Mouse (Mus musculus): Measurements from ENCODE around the gene Tmem185b. TPM values are rescaled to one million over a fixed set of nuclear protein-coding genes. Genes with fewer than 3 reads are reported as not detected.

Gene Tmem185b
- polyA plus RNA-seq, 1 experiment, result 21.7 TPM

DNA sequence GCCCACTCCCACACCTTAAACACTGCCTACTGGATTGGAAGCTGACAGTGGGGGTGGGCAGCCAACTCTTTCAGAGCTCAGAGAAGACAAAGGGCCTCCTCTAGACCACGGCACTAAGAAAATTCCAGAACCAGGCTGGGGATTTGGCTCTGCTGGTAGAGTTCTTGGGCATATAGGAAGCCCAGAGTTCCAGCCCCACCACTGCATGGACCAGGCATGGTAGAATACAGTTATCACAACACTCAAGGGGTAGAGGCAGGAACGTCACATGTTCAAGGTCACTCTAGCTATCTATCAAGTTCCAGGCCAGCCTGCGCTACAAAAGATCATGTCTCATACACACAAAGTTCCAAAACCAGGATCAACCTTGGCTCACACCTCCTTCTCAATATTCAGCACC lies 22.8 kb upstream of the Tmem185b start:
- DNase-seq (ENCODE audit: low spot score), result no peak

DNA sequence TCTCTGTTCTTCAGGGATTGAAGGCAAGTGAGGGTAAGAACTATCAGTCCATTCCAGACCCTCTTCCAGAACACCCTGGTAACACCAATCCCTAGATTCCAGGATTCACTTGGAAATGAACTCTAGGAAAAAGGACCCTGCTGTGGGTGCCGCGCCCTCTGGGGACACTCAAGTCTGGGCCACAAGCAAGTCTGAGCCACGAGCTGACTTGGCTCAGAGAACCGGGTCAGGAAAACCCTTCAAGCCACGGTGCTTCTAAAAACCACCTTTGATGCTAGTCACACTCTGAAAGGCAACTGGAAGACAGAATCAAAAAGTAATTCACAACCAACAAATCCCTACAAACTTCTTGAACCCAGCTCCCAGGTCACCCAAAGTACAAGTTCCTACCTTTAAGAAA lies 22.2 kb upstream of the Tmem185b start:
- no peak for DNase-seq (ENCODE audit: low spot score)

DNA sequence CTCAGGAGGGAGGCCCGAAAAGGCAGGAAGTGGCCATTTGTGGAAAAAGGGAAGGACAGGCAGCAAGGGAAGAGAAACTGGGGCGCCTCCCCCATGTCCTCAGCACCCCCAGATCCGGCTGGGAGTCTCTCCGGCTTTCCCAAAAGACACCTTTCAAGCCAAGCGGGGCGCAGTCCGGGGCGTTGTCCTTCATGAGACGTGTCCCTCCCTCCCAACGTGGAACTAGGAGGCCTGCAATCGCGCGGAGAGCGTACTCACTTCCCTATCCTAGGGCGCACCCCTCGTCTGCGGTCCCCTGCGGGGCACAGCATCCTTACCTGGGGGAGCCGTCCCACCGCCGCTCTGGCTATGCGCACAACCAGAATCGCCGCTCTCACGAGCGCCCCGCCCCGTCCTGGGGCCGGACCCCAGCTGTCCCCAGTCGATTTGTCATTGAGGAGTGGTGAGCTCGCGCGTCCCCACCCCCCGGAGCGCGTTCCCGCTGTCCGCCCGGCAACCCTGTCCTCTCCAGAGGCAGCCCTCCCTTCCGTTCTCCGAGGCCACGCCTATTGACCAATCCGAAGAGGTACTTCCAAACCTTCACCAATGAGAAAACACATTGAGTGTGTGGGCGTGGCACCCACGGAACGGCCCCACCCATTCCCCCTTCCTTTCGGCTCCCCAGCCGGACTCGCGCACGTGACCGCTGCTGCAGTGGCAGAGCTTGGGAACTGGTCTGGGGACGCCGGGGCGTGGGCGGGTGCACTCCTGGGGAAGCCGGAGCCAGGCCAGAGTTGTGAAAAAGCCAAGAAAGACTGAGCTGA lies 21.5 kb upstream of the Tmem185b start, which contains the start of gene Ralb:
Gene Ralb (minus strand): TSS at position 535 of the 803 bp plus-strand sequence.
- DNase-seq (ENCODE audit: low spot score), result peak; percentile 87

DNA sequence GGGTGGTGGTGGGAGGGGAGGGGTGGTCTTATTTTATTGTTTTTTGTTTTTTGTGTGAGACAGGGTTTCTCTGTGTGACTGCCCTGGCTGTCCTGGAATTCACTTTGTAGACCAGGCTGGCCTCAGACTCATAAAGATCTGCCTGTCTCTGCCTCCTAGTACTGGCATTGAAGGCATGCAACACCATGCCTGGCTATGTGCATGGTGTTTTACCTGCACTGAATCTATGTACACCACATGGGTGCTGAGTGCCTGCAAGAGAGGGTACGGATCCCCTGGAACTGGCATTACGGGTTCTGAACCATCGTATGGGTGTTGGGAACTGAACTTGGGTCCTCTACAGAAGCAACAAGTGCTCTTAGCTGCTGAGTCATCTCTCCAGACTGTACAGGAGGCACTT lies 20.0 kb upstream of the Tmem185b start:
- no peak for DNase-seq (ENCODE audit: low spot score)

DNA sequence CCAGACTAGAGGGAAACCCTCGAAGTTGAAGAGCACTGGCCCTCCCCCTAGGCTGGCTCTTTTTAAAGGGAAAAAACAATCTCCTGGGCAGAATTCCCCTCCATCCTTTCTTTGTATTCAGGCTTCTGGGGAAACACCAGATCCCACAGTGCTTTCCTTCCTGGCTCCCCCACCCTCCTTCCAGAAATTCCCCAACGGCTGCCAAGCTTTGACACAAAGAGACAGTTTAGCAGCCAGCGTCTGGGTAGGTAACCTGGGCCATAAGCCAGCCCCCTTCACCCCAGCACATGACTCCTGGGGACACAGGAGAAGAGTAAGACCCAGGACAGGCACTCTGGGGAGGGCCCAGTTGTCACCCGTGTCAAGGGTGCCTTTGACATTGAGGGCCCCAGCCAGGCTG lies 17.4 kb upstream of the Tmem185b start:
- DNase-seq (ENCODE audit: low spot score), result no peak

DNA sequence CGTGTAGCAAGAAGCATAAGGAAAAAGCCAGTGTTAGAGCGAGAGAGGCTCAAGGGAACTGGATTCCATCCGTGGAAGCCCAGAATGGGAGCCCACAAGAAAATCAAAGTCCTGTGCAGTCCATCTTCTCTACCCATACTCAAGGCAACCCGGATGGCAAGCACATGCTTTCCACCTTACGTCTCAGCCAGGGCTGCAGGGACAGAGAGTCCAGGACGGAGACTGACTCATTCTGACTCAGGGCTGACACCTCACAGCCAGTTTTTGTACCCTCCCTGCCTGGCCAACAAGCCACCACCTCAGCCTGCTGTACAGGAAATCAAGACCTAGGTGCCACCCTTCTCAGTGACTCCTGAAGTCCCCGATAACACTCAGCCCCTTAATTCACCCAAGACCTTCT lies 16.5 kb upstream of the Tmem185b start:
- no peak for DNase-seq (ENCODE audit: low spot score)

DNA sequence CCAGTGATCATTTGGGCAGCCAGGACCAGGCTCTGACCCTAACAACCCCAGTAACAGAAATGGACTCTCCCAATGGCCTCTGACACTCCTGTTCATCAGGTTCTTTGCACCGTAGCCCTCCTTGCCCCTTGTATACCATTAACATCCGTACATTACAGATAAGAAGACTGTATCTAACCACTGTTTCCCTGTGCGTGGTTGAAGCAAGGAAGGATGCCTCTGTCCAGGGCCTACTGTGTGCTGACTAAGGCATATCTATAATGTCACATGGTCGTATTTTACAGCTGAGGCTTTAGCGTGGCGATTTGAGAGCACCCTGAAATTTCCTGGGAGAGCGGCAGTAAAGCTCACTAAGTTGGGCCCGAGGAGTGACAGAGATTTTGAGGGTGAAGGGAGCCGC lies 15.6 kb upstream of the Tmem185b start:
- no peak for DNase-seq (ENCODE audit: low spot score)

DNA sequence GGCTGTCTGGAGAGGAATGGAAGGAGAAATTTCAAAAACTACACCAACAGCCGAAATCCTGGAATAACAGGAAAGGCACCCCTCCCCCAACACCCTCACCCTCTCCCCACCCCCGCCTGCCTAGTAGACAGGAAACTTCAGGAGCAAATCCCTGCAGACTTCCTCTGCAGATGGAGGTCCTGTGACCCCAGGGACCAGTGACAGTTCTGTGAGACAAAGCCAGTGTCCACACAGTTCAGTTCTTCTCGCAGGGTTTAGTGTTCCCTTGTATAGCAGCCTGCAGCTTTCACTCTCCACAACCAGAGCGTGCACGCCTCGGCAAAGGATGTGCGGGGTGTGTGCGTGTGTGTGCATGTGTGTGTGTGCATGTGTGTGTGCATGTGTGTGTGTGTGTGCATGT lies 15.1 kb upstream of the Tmem185b start:
- no peak for DNase-seq (ENCODE audit: low spot score)

DNA sequence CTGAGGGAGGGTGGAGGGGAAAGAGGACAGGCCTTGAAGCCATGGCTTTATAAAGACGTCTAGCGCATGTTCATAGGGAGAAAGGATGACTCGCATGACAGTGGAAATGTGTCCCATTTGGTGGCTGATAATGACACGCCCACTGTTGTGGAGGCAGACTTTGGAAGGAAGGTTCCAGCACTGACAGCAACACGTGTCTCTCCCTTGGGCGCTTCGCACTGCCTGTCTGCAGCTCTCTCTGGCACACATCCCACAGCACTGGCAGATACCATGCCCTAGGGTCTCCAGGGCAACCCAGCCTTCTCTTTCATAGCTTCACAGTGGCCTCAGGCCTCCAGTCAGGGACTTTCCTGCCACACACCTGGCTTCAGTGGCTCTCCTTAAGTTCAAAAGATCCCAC lies 7.9 kb upstream of the Tmem185b start:
- no peak for DNase-seq (ENCODE audit: low spot score)

DNA sequence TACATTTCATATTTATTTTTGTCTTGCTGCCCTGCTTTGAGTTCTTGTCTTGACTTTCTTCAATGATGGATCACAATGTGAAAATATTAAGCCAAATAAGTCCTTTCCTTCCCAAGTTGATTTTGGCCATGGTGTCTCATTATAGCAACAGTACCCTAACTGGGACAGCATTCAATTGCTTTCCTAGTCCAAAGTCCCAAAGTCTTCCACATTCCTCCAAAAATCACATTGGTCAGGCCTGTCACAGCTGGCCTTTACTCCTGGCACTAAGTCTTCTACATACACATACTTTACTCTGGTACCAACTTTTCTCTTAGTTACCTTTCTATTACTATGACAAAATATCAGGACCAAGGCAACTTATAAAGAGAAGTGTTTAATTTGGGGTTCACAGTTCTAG lies 7.2 kb upstream of the Tmem185b start:
- DNase-seq (ENCODE audit: low spot score), result no peak

DNA sequence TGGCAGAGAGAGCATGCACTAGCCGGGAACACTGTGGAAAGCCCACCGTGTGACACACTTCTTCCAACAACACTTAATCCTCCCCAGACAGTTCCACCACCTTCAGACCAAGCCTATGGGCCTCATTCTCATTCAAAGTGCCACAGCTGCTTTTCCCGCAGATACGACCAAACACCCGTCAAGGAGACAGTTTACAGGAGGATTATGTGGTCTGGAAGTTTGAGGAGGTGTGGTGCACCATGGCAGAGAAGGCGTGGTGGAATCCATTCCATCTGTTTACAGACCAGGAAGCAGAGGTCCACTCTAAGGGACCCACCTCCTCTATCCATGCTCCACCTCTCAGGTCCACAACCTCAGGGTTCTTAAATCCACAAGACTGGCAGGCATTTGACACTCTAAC lies 6.7 kb upstream of the Tmem185b start:
- DNase-seq (ENCODE audit: low spot score), result no peak

DNA sequence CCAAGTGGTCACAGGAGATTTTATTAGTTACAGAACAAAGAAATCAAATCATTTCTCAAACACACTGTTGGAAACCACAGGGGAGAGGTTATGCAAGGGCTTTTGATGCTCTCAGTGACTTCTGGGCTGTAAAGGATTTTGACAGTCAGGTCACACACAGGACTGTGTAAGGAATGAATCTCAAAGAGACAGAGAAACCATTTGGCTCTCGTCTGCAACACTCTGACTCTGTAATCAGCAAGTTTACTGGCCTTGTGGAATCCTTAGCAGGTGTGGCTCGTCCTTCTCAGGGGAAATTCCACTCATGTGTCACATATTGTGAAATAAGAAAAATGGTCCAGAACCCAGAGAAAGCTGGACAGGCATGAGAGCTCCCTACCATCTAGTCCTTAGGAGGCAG lies 4.9 kb upstream of the Tmem185b start:
- DNase-seq (ENCODE audit: low spot score), result no peak

DNA sequence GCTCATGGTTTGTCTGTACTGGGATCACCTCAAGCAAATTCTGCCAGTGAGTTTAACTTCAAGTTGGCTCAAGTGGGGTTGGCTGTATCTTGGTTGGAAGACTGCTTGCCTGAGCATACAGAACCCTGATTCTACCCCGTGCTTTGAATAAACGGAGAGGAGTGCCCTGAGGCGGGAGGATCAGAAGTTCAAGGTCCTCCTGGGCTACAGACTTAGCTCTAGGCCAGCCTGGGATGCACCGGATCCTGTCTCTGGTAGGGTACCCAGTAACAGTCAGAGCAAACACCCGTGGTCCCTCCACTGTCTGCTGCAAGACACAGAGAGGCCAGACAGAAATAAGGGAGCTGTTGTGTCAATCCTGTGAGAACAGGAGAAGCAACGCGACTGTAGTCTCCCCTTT lies 4.3 kb upstream of the Tmem185b start:
- no peak for DNase-seq (ENCODE audit: low spot score)

DNA sequence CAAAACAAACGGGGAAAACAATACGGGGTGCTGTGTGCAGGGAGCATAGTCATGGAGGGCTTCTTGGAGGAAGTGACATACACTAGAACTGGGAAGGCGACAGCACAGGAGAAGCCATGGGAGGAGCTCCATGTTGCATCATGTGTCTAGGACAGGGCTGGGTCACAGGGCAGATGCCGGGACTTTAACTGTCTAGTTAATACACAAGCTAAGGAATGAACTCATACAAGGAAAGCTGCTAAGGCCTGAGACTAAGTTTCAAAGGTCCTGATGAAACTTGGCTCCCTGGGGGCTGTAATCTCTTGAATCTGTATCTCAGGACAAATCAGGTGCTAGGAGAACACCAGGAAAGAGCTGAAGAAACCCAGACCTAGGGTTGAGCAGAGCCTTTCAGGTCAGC lies 3.2 kb upstream of the Tmem185b start:
- DNase-seq (ENCODE audit: low spot score), result no peak

DNA sequence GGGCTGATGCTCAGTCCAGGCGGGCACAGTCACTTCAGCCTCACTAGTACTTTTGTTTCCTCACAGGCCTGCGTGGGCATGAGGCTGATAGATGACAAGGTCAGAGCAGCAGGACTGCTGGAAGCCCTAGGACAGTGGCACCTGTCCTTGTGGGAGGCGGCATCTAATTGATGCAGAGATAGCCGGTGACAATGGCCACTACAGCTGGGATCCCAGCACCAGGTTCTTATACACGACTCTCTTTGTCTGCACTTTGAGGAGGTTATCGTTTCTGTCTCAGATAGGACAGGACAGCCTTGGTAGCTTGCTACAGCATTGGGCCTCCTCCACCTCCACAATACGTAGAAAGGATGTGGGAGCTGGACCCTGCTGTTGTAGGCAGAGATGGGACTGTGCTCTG lies 2.6 kb upstream of the Tmem185b start:
- DNase-seq (ENCODE audit: low spot score), result no peak

DNA sequence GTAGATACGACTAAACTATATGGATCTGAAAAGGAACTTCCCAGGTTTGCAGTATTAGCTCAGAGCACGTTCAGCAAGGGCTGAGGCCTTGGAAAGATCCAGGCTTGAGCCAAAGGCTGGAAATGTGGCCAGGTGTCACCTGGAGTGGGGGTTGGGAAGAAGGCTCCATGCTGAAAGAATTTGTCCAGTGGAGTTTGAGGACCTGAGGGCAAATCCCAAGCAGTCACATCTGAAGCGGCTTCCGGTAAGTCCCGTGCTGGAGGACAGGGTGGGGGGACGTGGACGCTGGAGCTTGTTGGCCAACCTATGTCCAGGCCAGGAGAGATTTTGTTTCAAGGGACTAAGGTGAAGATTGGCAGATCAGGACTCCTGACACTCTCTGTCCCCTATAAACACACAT lies 2.1 kb upstream of the Tmem185b start:
- DNase-seq (ENCODE audit: low spot score), result no peak

DNA sequence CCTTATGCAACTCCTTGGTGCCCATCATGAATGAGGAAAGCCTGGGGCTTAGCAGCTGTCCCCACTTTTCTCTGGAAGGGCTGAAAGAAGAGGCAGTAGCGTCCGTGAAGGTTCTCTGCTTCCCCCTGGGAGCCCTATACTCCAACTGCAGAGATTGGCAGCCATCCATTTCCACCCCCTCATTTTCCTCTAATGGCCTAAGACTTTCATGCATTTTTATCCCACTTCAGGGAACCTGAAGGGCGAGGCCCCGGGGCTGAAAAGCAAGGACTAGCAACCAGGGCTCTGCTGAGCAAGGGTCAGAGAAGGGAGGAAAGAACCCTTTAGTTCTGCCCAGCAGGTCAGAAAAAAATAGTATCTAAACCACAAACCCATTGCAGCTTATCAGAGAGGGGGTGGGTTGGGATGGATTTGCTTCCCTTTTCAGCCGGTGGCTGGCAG lies 936 bp upstream of the Tmem185b start:
- DNase-seq (ENCODE audit: low spot score), result no peak

DNA sequence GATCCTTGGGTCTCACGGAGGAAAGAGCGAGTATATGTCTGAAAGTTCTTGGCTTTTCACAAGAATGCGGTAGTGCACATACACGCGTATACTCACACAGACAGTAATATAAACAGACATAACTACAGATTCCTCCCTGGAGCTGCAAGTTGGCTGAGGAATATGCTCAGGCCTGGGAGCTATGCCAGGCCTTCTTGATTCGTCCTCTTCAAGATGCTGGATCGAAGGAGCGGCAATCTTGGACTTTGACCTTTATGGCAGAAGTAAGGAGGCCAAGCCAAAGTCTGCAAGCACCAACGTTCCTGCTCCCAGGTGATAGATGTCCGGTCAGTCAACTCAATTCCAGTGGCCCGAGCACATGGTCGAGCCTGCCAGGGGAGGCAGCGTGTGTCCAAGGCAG lies 5.0 kb downstream of the Tmem185b start:
- DNase-seq (ENCODE audit: low spot score), result no peak

DNA sequence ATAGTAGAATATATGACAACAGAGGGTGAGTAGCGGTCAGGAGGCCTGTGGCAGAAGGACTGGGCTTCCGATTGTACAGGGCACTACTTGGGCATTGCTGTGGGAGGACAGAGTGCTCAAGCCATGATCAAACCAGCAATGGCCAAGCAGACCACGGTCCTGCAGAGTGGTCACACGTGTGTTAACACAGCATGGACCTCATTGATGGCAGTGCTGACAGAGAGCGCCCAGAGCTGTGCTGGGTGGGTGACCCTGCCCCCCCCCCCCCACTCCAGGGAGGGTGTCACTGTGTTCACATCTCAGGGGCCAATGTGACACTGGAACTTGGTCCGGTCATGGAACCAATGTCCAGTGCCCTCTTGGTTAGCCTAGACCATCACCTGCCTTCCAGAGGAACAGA lies 6.2 kb downstream of the Tmem185b start:
- no peak for DNase-seq (ENCODE audit: low spot score)

DNA sequence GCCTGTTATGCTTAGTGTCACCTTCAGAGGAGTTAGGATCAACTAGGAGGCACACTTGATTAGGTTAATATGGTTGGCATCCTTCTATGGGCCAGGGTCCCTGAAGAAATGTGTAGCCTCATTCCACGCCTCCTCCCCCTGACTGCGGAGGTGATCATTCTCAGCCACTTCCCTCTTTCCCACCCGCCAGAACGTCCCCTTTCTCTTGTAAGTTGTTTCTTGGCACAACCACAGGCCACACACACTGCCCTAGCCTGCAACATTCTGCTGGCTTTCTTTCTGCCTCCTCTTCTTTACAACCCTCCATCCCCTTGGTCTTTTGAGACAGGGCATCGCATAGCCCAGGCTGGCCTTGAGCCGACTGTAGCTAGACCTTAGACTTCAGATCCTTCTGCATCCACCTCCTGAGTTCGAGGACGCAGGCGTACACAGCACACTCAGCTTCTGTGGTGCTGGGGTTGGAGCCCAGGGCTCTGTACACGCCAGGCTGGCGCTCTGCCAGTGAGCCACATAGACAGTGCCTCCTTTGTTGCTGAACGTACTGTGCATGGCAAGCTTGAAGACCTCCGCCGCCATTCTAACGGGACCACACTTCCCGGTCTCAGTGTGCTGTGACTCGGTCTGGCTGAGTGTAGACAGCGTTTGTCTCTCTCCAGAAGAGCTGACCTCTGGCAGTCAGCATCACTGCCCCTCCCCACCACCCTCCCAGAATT lies 7.3 kb downstream of the Tmem185b start:
- DNase-seq (ENCODE audit: low spot score), result no peak

DNA sequence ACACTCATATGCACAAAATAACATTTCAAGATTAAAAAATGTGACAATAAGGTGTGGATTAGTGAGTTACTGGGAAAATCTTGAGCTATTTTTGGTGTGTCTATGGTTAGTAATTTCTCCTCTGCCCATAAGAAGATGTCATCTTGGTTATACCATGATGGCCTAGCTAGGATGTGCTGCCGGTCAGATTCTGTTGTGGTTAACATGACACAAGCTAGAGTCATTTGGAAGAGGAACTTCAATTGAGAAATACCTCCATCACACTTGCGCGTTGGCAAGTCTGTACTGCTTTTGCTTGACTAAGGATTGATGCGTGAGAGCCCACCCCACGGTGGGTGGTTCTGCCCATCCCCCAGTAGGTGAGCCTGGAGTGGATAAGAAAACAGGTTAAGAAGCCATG lies 8.4 kb downstream of the Tmem185b start:
- DNase-seq (ENCODE audit: low spot score), result no peak

DNA sequence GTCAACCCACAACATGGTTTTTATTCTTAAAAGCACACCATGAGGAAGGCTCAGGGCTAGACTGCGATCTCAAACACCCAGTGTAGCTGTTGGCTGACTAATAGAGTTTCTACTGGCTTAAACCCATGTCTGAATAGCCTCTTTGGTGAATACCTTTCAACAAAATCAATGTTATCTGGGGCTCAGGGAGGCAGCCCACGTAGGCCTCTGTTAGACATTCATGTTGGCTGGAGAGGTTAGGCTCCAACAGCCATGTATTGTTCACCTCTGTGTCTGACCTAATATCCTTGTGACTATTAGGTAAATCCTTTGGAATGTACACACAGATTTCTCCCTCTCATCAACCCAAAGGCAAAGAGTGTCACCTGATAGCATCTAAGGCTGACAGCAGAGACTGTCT lies 10.2 kb downstream of the Tmem185b start:
- DNase-seq (ENCODE audit: low spot score), result no peak

DNA sequence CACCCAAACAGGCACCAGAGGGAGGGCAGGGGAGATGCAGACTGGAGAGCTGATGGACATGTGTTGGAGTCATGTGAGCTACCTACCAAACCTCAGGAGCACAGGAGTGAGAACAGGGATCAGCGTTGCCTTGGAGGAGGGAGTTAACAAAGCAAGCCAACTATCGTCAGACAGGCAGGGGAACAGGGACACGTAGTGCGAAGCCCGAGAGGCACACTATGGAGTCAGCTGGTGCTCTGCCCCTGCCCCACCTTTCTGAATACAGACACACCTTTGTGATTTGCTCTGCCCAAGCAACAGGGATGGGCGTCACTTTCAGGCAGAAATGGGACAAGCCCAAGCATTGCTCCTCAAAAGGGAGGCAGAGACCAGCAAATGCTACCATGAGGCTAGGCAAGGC lies 11.7 kb downstream of the Tmem185b start:
- no peak for DNase-seq (ENCODE audit: low spot score)

Measured in urinary bladder, adult 2 months (tissue).